Mouse (Mus musculus): ENCODE measurements around the gene Taf6l.

- TF ChIP-seq POLR2A (IDR thresholded peaks at IDR 0.05; ENCODE audit: borderline replicate concordance, insufficient read depth, low read length) (no peak), CTCF (IDR thresholded peaks at IDR 0.05; ENCODE audit: borderline replicate concordance, insufficient read depth, low read depth, low read length) (no peak)
Measured at GRCm38 (mm10) chr19:8763276-8763675, 22.9 kb downstream of the Taf6l start.

Data from cerebellum, adult 2 months (tissue).